Mouse (Mus musculus): ENCODE measurements around the gene Tbx19.

GRCm38 (mm10) chr1:165185116-165185515, 24.5 kb upstream of the Tbx19 start:
- TF ChIP-seq POLR2A (IDR thresholded peaks at IDR 0.05; ENCODE audit: extremely low read depth, insufficient read depth, low read length) = no peak
- no peak for TF ChIP-seq CTCF (IDR thresholded peaks at IDR 0.05; ENCODE audit: low read depth, low read length)
